Mouse (Mus musculus) gastrocnemius, postnatal 4 days (tissue): ENCODE measurements around the gene Thnsl1. TPM values are rescaled to one million over a fixed set of nuclear protein-coding genes. Genes with fewer than 3 reads are reported as not detected.

ENCODE experiments used
- DNase-seq, 2 experiments: peaks; one replicate each; pipeline ENCODE4 v3.0.0; 2021 to 2022; ENCODE audit warnings: low spot score in 2 of 2, mixed read lengths in 2 of 2
- long read RNA-seq, 2 experiments: library from polyadenylated mRNA; stranded (forward); transcript quantifications; one replicate each; pipeline ENCODE4 v2.0.0; 2021
- total RNA-seq, 2 experiments: library from RNA; stranded (reverse); gene quantifications; 2 replicates each; pipeline ENCODE4 v1.2.3; 2021

Gene Thnsl1
- total RNA-seq: 1 to 10 TPM; 4.5 to 5.7 TPM
- long read RNA-seq, experiment 1, transcript Thnsl1-201 (3 exons, 3,899 nt): major isoform, 7 of 9 reads
- long read RNA-seq, experiment 1, partial matches to known transcripts: 0 of 9 reads
- long read RNA-seq, experiment 1, other reads (novel, unspliced or antisense): 1 of 9 reads
- long read RNA-seq, experiment 2, transcript Thnsl1-201 (3 exons, 3,899 nt): major isoform, 6 of 7 reads
- long read RNA-seq, experiment 2, partial matches to known transcripts: 0 of 7 reads
- long read RNA-seq, experiment 2, other reads (novel, unspliced or antisense): 1 of 7 reads

- DNase-seq: peak; percentile 95 to 98
These were observed at the start of gene Thnsl1, which contains the start of gene Enkur for GRCm38 (mm10) chr2:21204912-21205830. TSS of gene Thnsl1 (plus strand) at chr2:21205724. TSS of gene Enkur (minus strand) at chr2:21205365.

- DNase-seq: peak in 1 of 2 experiments; percentile 31
These were observed 41.2 kb upstream of the Thnsl1 start for GRCm38 (mm10) chr2:21164296-21164695.

GRCm38 (mm10) chr2:21167916-21168315, 37.6 kb upstream of the Thnsl1 start:
- peak in 1 of 2 experiments; percentile 39 for DNase-seq

- no peak for DNase-seq
These were observed 32.7 kb upstream of the Thnsl1 start for GRCm38 (mm10) chr2:21172797-21173196.

- no peak for DNase-seq
These were observed 26.4 kb upstream of the Thnsl1 start for GRCm38 (mm10) chr2:21179136-21179535.

- no peak for DNase-seq
These were observed 22.7 kb upstream of the Thnsl1 start for GRCm38 (mm10) chr2:21182811-21183210.

- DNase-seq: peak; percentile 28 to 58
These were observed 17.9 kb upstream of the Thnsl1 start for GRCm38 (mm10) chr2:21187576-21187975.

GRCm38 (mm10) chr2:21188610-21189009, 16.9 kb upstream of the Thnsl1 start:
- DNase-seq: no peak

GRCm38 (mm10) chr2:21191232-21191631, 14.3 kb upstream of the Thnsl1 start:
- DNase-seq: no peak

- no peak for DNase-seq
These were observed 10.3 kb upstream of the Thnsl1 start for GRCm38 (mm10) chr2:21195233-21195632.

GRCm38 (mm10) chr2:21199051-21199450, 6.5 kb upstream of the Thnsl1 start:
- DNase-seq: no peak

- no peak for DNase-seq
These were observed 2.8 kb upstream of the Thnsl1 start for GRCm38 (mm10) chr2:21202754-21203153.

- no peak for DNase-seq
These were observed 271 bp downstream of the Thnsl1 start for GRCm38 (mm10) chr2:21205831-21206159.

GRCm38 (mm10) chr2:21206278-21206677, 754 bp downstream of the Thnsl1 start:
- no peak for DNase-seq

- DNase-seq: no peak
These were observed 5.8 kb downstream of the Thnsl1 start for GRCm38 (mm10) chr2:21211361-21211760.

GRCm38 (mm10) chr2:21214322-21214721, 8.8 kb downstream of the Thnsl1 start:
- no peak for DNase-seq

- no peak for DNase-seq
These were observed 9.8 kb downstream of the Thnsl1 start for GRCm38 (mm10) chr2:21215284-21215683.

- no peak for DNase-seq
These were observed 17.2 kb downstream of the Thnsl1 start for GRCm38 (mm10) chr2:21222453-21223384.

- DNase-seq: no peak
These were observed 24.8 kb downstream of the Thnsl1 start for GRCm38 (mm10) chr2:21230276-21230675.

- no peak for DNase-seq
These were observed 25.6 kb downstream of the Thnsl1 start for GRCm38 (mm10) chr2:21231147-21231546.
